Mouse (Mus musculus) liver, embryonic 13.5 days (tissue): ENCODE measurements around the gene 4930555G01Rik. TPM values are rescaled to one million over a fixed set of nuclear protein-coding genes. Genes with fewer than 3 reads are reported as not detected.
"Not testable (repeated sequence)": the region's sequence is repeated elsewhere in the genome, so short reads cannot be mapped to it uniquely, and the experiment has no call there.

ENCODE experiments used
- ATAC-seq: fragments of 200-750 bp; cut with Nextera tagmentation; 2 replicates; pipeline ENCODE4 v1.8.0; 2017; ENCODE audit warnings: low read depth, mild to moderate bottlenecking, moderate number of reproducible peaks, moderate library complexity
- DNase-seq: peaks from one replicate; pipeline ENCODE4 v3.0.0; 2022
- H3K27ac ChIP-seq: fragments of 300-500 bp; sonication (generic); 2 replicates; pipeline ENCODE4 v1.5.1; 2015; ENCODE audit warnings: moderate library complexity, mild to moderate bottlenecking, inconsistent platforms
- H3K27me3 ChIP-seq: fragments of 300-500 bp; sonication (generic); 2 replicates; pipeline ENCODE4 v1.6.1; 2015; ENCODE audit warnings: mild to moderate bottlenecking, inconsistent platforms
- H3K36me3 ChIP-seq: fragments of 300-500 bp; sonication (generic); 2 replicates; pipeline ENCODE4 v1.6.1; 2015; ENCODE audit warnings: mild to moderate bottlenecking, inconsistent platforms
- H3K4me1 ChIP-seq: fragments of 300-500 bp; sonication (generic); replicated peaks from 2 replicates; pipeline ENCODE4 v1.6.1; 2015; ENCODE audit warnings: inconsistent platforms
- H3K4me2 ChIP-seq: fragments of 300-500 bp; sonication (generic); 2 replicates; pipeline ENCODE4 v1.6.1; 2015; ENCODE audit warnings: inconsistent platforms, mild to moderate bottlenecking, moderate library complexity
- H3K4me3 ChIP-seq: fragments of 300-500 bp; sonication (generic); replicated peaks from 2 replicates; pipeline ENCODE4 v1.5.1; 2015; ENCODE audit warnings: mild to moderate bottlenecking, inconsistent platforms
- H3K9ac ChIP-seq: fragments of 300-500 bp; sonication (generic); 2 replicates; pipeline ENCODE4 v1.6.1; 2015; ENCODE audit warnings: mild to moderate bottlenecking, inconsistent platforms
- H3K9me3 ChIP-seq: fragments of 300-500 bp; sonication (generic); replicated peaks from 2 replicates; pipeline ENCODE4 v1.6.1; 2016; ENCODE audit warnings: inconsistent platforms
- WGBS: fragments of 180-500 bp; shearing (Covaris S2); methylation state at CpG from one replicate; pipeline ENCODE4 v1.1.7; 2015; ENCODE audit not compliant: insufficient replicate concordance; 5-methylcytosine and 5-hydroxymethylcytosine counted together
- polyA plus RNA-seq: library from polyadenylated mRNA; unstranded; fragments of >200 nt; fragmentation: Nextera tagmentation; extraction: Ambion mirVana; gene quantifications from 2 replicates; pipeline ENCODE4 v1.2.1, GENCODE M21; 2015

4930555G01Rik gene
- polyA plus RNA-seq: not detected in 2 replicates

GRCm38 (mm10) chr14:5050329-5050728 is at the start of gene 4930555G01Rik:
Gene 4930555G01Rik, plus strand, starts transcription at chr14:5050629.
- not testable (repeated sequence) for H3K9me3 ChIP-seq, H3K27ac ChIP-seq, H3K4me1 ChIP-seq, H3K9ac ChIP-seq, ATAC-seq, DNase-seq, H3K27me3 ChIP-seq, H3K36me3 ChIP-seq, H3K4me3 ChIP-seq, H3K4me2 ChIP-seq
- no CpG with 5 or more reads among the region's 3 CpGs for WGBS

DNA sequence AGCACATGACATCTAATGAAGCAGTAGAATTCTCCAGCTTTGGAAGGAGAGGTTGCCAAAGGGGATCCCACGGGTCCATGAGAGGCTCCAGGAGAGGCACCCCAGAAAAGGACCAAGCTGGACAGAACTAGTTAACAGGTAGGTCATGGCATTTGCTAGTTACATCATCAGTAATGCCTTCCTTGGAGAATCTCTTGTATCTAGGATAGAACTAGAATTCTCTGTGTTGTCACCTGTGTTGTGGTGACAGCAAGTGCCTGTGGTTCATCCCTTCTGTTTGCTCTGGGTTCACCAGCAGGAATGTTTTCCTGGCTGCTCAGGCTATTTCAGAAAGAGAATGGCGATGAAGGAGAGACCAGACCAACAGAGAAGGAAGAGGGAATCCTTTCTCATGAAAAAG is 34.8 kb upstream of the 4930555G01Rik start, which contains the start of gene Gm3298:
Gene Gm3298 (plus strand): TSS at position 301 of the 400 bp plus-strand sequence.
- H3K9me3 ChIP-seq, H3K36me3 ChIP-seq, H3K4me1 ChIP-seq, DNase-seq, H3K4me2 ChIP-seq, H3K4me3 ChIP-seq, H3K27me3 ChIP-seq, H3K9ac ChIP-seq, ATAC-seq, H3K27ac ChIP-seq: not testable (repeated sequence)
- 54% methylated on average over 1 of the region's 2 CpGs for WGBS

GRCm38 (mm10) chr14:5070611-5071490 is 20.4 kb downstream of the 4930555G01Rik start, which contains the start of gene Gm8281:
Gene Gm8281, plus strand, starts transcription at chr14:5071040.
- WGBS: 6% methylated on average over 34 of the region's 63 CpGs

More at GRCm38 (mm10) chr14:5070611-5071490, 20.4 kb downstream of the 4930555G01Rik start, which contains the start of gene Gm8281:
- H3K4me1 ChIP-seq, H3K9me3 ChIP-seq, H3K27me3 ChIP-seq, DNase-seq, ATAC-seq, H3K36me3 ChIP-seq, H3K9ac ChIP-seq, H3K4me3 ChIP-seq, H3K27ac ChIP-seq: not testable (repeated sequence)
- peak within 1 kb of the TSS; percentile 35; the same call in 1 of the 2 replicates for H3K4me2 ChIP-seq

Other genes with a start within 250 kb of the 4930555G01Rik start
- gene Gm3269, start 212.5 kb upstream of the 4930555G01Rik start, polyA plus RNA-seq: not detected in 2 replicates
- not detected in 2 replicates for gene Gm3264, start 195.1 kb upstream of the 4930555G01Rik start, polyA plus RNA-seq
- not detected in 2 replicates for gene Gm3278, start 158.2 kb upstream of the 4930555G01Rik start, polyA plus RNA-seq
- gene Gm8297, start 66.7 kb upstream of the 4930555G01Rik start, polyA plus RNA-seq: not detected in 2 replicates
- gene Gm3298, start 34.7 kb upstream of the 4930555G01Rik start, polyA plus RNA-seq: not detected in 2 replicates
- gene Gm8281, start 20.4 kb downstream of the 4930555G01Rik start, polyA plus RNA-seq: not detected in 2 replicates
- not detected in 2 replicates for gene Gm8279, start 80.9 kb downstream of the 4930555G01Rik start, polyA plus RNA-seq
- not detected in 2 replicates for gene Gm3317, start 113.9 kb downstream of the 4930555G01Rik start, polyA plus RNA-seq
- gene Gm8271, start 135.2 kb downstream of the 4930555G01Rik start, polyA plus RNA-seq: not detected in 2 replicates
- not detected in 2 replicates for gene Gm3526, start 210.0 kb downstream of the 4930555G01Rik start, polyA plus RNA-seq